Mouse (Mus musculus) lung, embryonic 16.5 days (tissue): ENCODE data around the gene Clmn. TPM values are rescaled to one million over a fixed set of nuclear protein-coding genes. Genes with fewer than 3 reads are reported as not detected.

Experiments
- ATAC-seq: fragments of 200-750 bp; cut with Nextera tagmentation; 2 replicates; pipeline ENCODE4 v1.8.0; 2017; ENCODE audit warnings: low read depth, mild to moderate bottlenecking, moderate library complexity
- H3K27ac ChIP-seq: fragments of 300-500 bp; sonication (generic); 2 replicates; pipeline ENCODE4 v1.5.1; 2014; ENCODE audit warnings: mild to moderate bottlenecking, control low read depth, low read length
- H3K27me3 ChIP-seq: fragments of 300-500 bp; sonication (generic); 2 replicates; pipeline ENCODE4 v1.6.1; 2014; ENCODE audit warnings: low read depth, low read length, mixed read lengths; ENCODE audit not compliant: control insufficient read depth, insufficient read depth
- H3K36me3 ChIP-seq: fragments of 300-500 bp; sonication (generic); 2 replicates; pipeline ENCODE4 v1.6.1; 2014; ENCODE audit warnings: low read length; ENCODE audit not compliant: control insufficient read depth, insufficient read depth
- H3K4me1 ChIP-seq: fragments of 300-500 bp; sonication (generic); replicated peaks from 2 replicates; pipeline ENCODE4 v1.6.1; 2014; ENCODE audit warnings: low read length, mixed read lengths; ENCODE audit not compliant: control insufficient read depth, insufficient read depth
- H3K4me2 ChIP-seq: fragments of 300-500 bp; sonication (generic); 2 replicates; pipeline ENCODE4 v1.6.1; 2014; ENCODE audit warnings: low read depth, low read length, control low read depth
- H3K4me3 ChIP-seq: fragments of 300-500 bp; sonication (generic); 2 replicates; pipeline ENCODE4 v1.5.1; 2014; ENCODE audit warnings: mild to moderate bottlenecking, low read length, control low read depth
- H3K9ac ChIP-seq: fragments of 300-500 bp; sonication (generic); 2 replicates; pipeline ENCODE4 v1.6.1; 2014; ENCODE audit warnings: low read length, control low read depth
- H3K9me3 ChIP-seq: fragments of 300-500 bp; sonication (generic); 2 replicates; pipeline ENCODE4 v1.6.1; 2016; ENCODE audit warnings: low read length; ENCODE audit not compliant: control insufficient read depth
- WGBS: fragments of 180-500 bp; shearing (Covaris S2); extraction: QIAGEN DNeasy Blood & Tissue Kit; methylation state at CpG from one replicate; pipeline ENCODE4 v1.1.7; 2014; 5-methylcytosine and 5-hydroxymethylcytosine counted together
- polyA plus RNA-seq: library from polyadenylated mRNA; unstranded; fragments of >200 nt; fragmentation: Nextera tagmentation; extraction: Ambion mirVana; gene quantifications from 2 replicates; pipeline ENCODE4 v1.2.1, GENCODE M21; 2015

The Clmn gene
- polyA plus RNA-seq, 1 experiment from 2014 or later: 3.4 TPM

DNA sequence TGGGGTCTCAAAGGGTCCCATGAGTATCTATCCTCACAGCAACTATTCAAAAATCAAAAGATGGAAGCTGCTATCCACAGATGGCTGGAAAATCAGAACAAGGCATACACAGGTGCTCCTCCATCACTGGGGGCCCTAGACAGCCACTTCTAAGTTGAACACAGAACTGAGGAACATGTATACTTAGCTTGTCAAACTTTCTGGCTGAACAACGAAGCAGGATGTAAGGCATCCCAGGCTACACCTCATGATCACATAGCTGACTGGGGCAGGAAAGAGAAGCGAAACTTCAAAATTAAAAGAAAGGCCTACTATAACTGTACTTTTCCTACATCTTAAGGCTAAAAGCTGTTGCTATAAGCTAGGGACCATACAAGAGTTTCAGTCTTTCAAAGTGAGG, 115.9 kb downstream of the Clmn start:
- H3K9me3 ChIP-seq: no peaks in the 10 kb centered on the region
- no peak overlapping the region for H3K27ac ChIP-seq

DNA sequence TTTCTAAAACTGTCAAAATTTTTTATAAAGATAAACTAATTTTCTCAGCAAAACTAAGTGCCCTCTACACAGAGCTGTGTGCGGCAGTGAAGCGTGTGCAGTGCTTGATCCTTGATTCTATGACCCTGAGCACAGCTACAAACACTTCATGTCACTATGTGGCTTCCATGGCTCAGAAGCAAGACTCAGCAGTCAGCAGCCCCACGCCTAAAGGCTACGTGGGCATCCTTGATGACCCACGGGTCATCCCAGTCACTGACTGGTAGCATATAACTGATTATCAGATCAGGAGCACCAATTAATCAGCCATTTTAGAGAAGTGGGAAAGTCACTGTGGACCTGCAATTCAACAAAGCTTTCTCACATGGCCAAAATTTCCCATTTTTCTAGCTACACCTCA, 117.6 kb downstream of the Clmn start:
- Histone ChIP-seq H3K27me3 (no peaks in the 10 kb centered on the region), H3K27ac (no peak overlapping the region), H3K4me3 (no peak overlapping the region), H3K9me3 (no peaks in the 10 kb centered on the region), H3K4me1 (peaks cover 20% of the 10 kb centered on the region), H3K36me3 (no peaks in the 10 kb centered on the region), H3K9ac (no peak overlapping the region), H3K4me2 (no peak overlapping the region)
- WGBS: 78% methylated on average over 5 of the region's 5 CpGs
- ATAC-seq: no peak

More for the DNA sequence above, 115.9 kb downstream of the Clmn start:
- H3K4me2 ChIP-seq: no peak overlapping the region
- no peaks in the 10 kb centered on the region for H3K36me3 ChIP-seq
- WGBS: 67% methylated on average over 2 of the region's 2 CpGs
- ATAC-seq: no peak
- no peak overlapping the region for H3K9ac ChIP-seq
- H3K27me3 ChIP-seq: no peaks in the 10 kb centered on the region
- H3K4me3 ChIP-seq: no peak overlapping the region
- peaks cover 23% of the 10 kb centered on the region for H3K4me1 ChIP-seq

DNA sequence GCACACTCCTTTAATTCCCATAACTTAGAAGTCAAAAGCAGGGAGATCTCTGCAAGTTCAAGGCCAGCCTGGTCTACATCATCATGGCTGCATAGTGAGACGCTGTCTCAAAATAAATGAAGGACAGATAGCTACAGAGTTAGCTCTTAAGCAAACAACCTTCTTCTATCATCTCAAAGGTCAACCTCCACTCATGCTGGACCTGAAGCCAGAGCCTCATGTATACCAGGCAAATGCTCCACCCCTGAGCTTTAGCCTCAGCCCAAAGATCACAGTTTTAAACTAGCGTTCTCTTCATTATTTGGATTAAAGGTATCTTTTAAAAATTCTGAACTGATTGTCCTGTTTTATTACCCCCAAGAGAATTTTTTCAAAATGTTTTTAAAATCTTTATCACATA, 118.3 kb downstream of the Clmn start:
- Histone ChIP-seq H3K36me3 (no peaks in the 10 kb centered on the region), H3K4me3 (no peak overlapping the region), H3K9ac (no peak overlapping the region), H3K4me2 (no peak overlapping the region), H3K9me3 (no peaks in the 10 kb centered on the region), H3K4me1 (peaks cover 21% of the 10 kb centered on the region), H3K27ac (no peak overlapping the region), H3K27me3 (no peaks in the 10 kb centered on the region)
- no peak for ATAC-seq
- WGBS: 90% methylated on average over 2 of the region's 2 CpGs

DNA sequence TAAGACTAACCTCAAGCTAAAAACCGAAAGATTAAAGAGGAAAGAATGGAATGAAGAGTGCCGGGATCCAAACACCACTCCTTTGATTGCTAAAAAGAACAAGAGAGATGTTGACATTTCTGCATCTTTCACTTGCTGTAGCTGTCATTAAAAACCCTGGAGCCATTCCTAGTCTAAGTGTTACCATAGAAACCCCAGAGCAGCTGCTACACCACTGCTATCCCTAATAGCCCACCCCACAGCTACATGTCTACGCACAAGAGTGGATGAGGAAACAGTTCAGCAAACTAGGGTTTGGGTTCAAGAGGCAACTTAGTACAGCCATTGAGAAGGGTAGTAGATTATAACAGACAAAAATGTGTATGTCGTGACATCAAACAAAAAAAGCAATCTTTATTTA, 121.2 kb downstream of the Clmn start:
- no peak for ATAC-seq

DNA sequence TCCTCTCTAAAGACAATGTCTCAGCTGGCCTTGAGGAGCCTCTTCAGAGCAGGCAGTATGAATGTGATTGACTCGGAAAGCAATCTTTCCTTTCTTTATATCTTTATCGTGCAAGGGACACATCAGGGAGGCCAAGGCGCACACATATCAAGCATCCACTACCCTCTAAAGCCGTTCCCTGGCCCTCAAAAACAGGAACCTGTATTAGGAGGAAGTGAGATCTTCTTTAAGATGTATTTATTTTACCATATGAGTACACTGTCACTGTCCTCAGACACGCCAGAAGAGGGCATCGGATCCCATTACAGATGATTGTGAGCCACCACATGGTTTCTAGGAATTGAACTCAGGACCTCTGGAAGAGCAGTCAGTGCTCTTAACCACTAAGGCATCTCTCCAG, 122.6 kb downstream of the Clmn start:
- WGBS: 72% methylated on average over 6 of the region's 6 CpGs
- Histone ChIP-seq H3K27me3 (no peaks in the 10 kb centered on the region), H3K36me3 (peaks cover 3% of the 10 kb centered on the region; the same call in 1 of the 2 replicates), H3K4me1 (peaks cover 13% of the 10 kb centered on the region; the same call in 1 of the 2 replicates), H3K27ac (no peak overlapping the region), H3K4me2 (no peak overlapping the region), H3K9ac (no peak overlapping the region), H3K4me3 (no peak overlapping the region), H3K9me3 (no peaks in the 10 kb centered on the region)
- no peak for ATAC-seq

More for the DNA sequence above, 121.2 kb downstream of the Clmn start:
- H3K36me3 ChIP-seq: no peaks in the 10 kb centered on the region
- no peaks in the 10 kb centered on the region for H3K27me3 ChIP-seq
- H3K4me1 ChIP-seq: peaks cover 10% of the 10 kb centered on the region; the same call in 1 of the 2 replicates
- no peak overlapping the region for H3K4me3 ChIP-seq
- no peak overlapping the region for H3K4me2 ChIP-seq
- H3K9ac ChIP-seq: no peak overlapping the region
- H3K9me3 ChIP-seq: no peaks in the 10 kb centered on the region
- WGBS: 47% methylated on average over 4 of the region's 4 CpGs
- no peak overlapping the region for H3K27ac ChIP-seq

DNA sequence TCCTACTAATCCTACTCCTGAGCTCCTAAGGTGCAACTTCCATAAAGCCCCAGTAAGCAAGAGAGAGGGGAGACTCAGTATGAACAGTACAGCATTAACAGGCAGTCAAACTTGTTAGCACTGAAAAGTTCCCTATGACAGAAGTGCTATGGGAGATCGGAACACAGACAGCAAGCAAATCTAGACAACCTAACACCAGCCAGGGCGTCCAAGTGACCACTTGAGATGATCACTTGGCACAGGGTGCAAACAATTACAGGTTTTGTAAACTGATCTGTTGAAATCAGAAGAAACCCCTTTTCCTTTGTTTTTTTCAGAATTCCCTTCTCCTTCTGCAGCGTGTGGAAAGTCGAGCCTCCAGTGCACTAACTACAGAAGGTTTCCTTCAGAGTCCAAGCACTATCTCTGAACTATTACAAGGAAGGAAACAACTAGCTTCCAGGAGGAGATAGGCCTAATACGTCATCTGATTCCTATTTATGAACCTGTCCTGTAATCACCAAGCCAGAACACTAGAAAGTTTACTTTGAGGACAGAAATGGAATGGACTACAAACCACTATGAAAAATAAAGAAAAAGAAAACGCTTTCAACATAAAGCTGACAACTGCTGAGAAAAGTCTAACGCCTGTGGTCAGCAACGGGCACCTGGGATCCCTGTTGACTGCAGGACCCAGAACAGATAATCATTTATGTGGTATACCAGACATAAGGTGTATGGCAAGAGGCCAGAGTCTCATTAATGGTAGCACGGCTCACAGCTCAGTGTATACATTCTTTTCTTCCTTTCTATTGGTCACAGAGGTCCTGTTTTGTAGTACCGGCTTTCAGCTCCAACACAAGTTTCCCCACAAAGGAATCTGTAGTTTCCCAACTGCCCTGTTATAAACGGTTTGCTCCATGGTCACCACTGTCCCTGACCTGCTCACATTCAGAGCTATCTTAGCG, 123.8 kb downstream of the Clmn start:
- H3K9me3 ChIP-seq: no peaks in the 10 kb centered on the region
- H3K4me1 ChIP-seq: peaks cover 13% of the 10 kb centered on the region; the same call in 1 of the 2 replicates
- H3K9ac ChIP-seq: no peak overlapping the region
- no peak overlapping the region for H3K27ac ChIP-seq
- WGBS: 55% methylated on average over 12 of the region's 12 CpGs
- H3K4me3 ChIP-seq: no peak overlapping the region
- no peaks in the 10 kb centered on the region for H3K27me3 ChIP-seq
- peaks cover 3% of the 10 kb centered on the region; the same call in 1 of the 2 replicates for H3K36me3 ChIP-seq
- no peak overlapping the region for H3K4me2 ChIP-seq
- ATAC-seq: no peak

DNA sequence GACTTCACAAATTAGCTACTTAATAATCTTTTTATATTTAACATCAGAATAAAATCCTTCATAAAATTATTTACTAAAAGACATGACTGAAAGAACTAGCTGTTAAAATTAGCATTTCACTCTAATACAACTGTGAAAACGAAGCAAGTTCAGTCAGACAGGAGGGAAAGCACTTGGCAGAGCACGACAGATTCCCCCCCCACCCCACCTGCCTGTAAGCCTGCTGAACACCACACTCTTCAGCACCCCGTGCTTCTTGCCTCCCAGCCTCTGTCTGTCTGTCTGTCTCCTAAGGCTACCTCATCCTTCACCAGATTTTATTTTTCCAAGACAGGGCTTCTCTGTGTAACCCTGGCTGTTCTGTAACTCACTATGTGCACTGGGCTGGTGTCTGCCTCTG, 125.9 kb downstream of the Clmn start:
- Histone ChIP-seq H3K4me2 (no peak overlapping the region), H3K4me3 (no peak overlapping the region), H3K27me3 (no peaks in the 10 kb centered on the region), H3K9me3 (no peaks in the 10 kb centered on the region), H3K27ac (no peak overlapping the region), H3K4me1 (peaks cover 15% of the 10 kb centered on the region; the same call in 1 of the 2 replicates), H3K36me3 (peaks cover 8% of the 10 kb centered on the region), H3K9ac (no peak overlapping the region)
- no peak for ATAC-seq
- whole genome bisulfite sequencing: 43% methylated on average over 3 of the region's 3 CpGs

DNA sequence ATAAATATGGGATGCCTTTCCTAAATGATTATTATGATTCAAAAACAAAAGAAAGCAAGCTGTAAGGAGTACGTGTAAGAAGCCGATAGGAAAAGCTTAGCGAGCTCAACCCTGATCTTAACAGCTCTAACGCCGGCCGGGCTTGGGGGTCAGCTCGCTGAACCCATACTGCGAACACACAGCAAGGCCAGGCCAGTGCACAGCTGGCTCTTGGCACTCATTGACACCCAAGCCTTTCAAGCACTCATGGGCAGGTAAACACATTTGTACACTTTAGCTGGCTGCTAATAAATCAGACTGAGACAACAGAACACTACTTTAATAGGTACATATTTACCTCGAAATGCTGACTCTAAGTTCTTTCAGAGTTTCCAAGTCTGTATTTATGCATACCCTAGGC, 126.4 kb downstream of the Clmn start:
- no peak overlapping the region for H3K9ac ChIP-seq
- peaks cover 15% of the 10 kb centered on the region; the same call in 1 of the 2 replicates for H3K4me1 ChIP-seq

DNA sequence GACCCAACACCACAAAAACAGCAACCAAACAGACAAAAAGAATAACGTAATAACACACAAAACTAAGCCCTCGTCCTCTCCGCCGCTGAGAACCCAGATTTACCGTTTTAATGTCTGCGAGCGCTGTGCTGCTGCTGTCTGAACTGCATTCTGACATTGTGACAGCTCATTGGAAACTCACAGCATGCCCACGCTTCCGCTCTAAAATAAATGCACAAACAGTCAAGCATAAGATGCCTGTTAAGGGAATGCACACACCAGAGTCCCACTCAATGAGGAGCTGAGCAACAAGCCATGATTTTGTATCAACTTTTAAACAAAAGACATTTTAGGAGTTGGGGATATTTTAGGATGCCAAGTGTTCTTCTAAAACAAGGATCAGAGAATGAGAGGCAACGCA, 127.2 kb downstream of the Clmn start:
- no peak for ATAC-seq
- 79% methylated on average over 10 of the region's 10 CpGs for WGBS

More for the DNA sequence above, 126.4 kb downstream of the Clmn start:
- Histone ChIP-seq H3K27ac (no peak overlapping the region), H3K4me3 (no peak overlapping the region), H3K9me3 (no peaks in the 10 kb centered on the region), H3K36me3 (peaks cover 8% of the 10 kb centered on the region), H3K27me3 (no peaks in the 10 kb centered on the region), H3K4me2 (no peak overlapping the region)
- ATAC-seq: no peak
- WGBS: 28% methylated on average over 9 of the region's 9 CpGs

More for the DNA sequence above, 127.2 kb downstream of the Clmn start:
- peaks cover 15% of the 10 kb centered on the region; the same call in 1 of the 2 replicates for H3K4me1 ChIP-seq
- no peak overlapping the region for H3K4me2 ChIP-seq
- peaks cover 8% of the 10 kb centered on the region for H3K36me3 ChIP-seq
- H3K27ac ChIP-seq: no peak overlapping the region
- no peak overlapping the region for H3K9ac ChIP-seq
- no peaks in the 10 kb centered on the region for H3K9me3 ChIP-seq
- H3K27me3 ChIP-seq: no peaks in the 10 kb centered on the region
- no peak overlapping the region for H3K4me3 ChIP-seq
